Mouse (Mus musculus) left cerebral cortex, adult 2 months (tissue): ENCODE measurements around the gene Traf3. TPM values are rescaled to one million over a fixed set of nuclear protein-coding genes. Genes with fewer than 3 reads are reported as not detected.
A peak's percentile ranks its signal among the peaks of the same experiment; 100 is the strongest.

Experiments used
- DNase-seq, 2 experiments: peaks; one replicate each; pipeline ENCODE4 v3.0.0; 2021 to 2022; ENCODE audit warnings: low spot score in 2 of 2, mixed read lengths in 1 of 2; ENCODE audit errors: extremely low spot score in 1 of 2
- H3K27ac ChIP-seq: fragments of 200-600 bp; 2 replicates; pipeline ENCODE4 v1.8.1; 2022
- H3K4me3 ChIP-seq: fragments of 200-600 bp; 2 replicates; pipeline ENCODE4 v1.8.1; 2022
- CTCF ChIP-seq: fragments of 200-600 bp; IDR thresholded peaks from 2 replicates; pipeline ENCODE4 v1.8.1; 2022; ENCODE audit warnings: antibody characterized with exemption, mild to moderate bottlenecking, moderate library complexity
- intact Hi-C: fragments of 180-260 bp; cut with DNase I; formaldehyde crosslinking; loops from one replicate; pipeline ENCODE4 v1.15.1; 2025
- total RNA-seq, 2 experiments: library from RNA; stranded (reverse); gene quantifications; 2 replicates each; pipeline ENCODE4 v1.2.3; 2021

The Traf3 gene
- total RNA-seq, 2 experiments from 2014 or later, result 40.8 to 49.1 TPM

- TF ChIP-seq CTCF, result no peak
- intact Hi-C loops, result no loop called here
- DNase-seq, result no peak
- H3K27ac ChIP-seq, result no peak within 1 kb of the TSS
- no peak within 1 kb of the TSS for H3K4me3 ChIP-seq
Observed at GRCm38 (mm10) chr12:111184476-111184875, 18.3 kb downstream of the Traf3 start, which contains the start of gene 4930595D18Rik. Gene 4930595D18Rik (minus strand): TSS chr12:111184491.

- TF ChIP-seq CTCF, result no peak
- DNase-seq, result no peak
- intact Hi-C loops, result no loop called here
Observed at GRCm38 (mm10) chr12:111186986-111187385, 20.8 kb downstream of the Traf3 start.

GRCm38 (mm10) chr12:111188295-111188694, 22.1 kb downstream of the Traf3 start:
- TF ChIP-seq CTCF, result no peak
- DNase-seq, result no peak
- H3K4me3 ChIP-seq, result no peak overlapping the region
- intact Hi-C loops, result no loop called here
- no peak overlapping the region for H3K27ac ChIP-seq

More at GRCm38 (mm10) chr12:111186986-111187385, 20.8 kb downstream of the Traf3 start:
- Histone ChIP-seq H3K27ac (no peak overlapping the region), H3K4me3 (no peak overlapping the region)

GRCm38 (mm10) chr12:111190355-111190754, 24.2 kb downstream of the Traf3 start:
- intact Hi-C loops, result no loop called here
- H3K4me3 ChIP-seq, result no peak overlapping the region
- TF ChIP-seq CTCF, result no peak
- DNase-seq, result no peak
- no peak overlapping the region for H3K27ac ChIP-seq

- no peak for TF ChIP-seq CTCF
- no peak for DNase-seq
- H3K4me3 ChIP-seq, result no peak overlapping the region
- intact Hi-C loops, result no loop called here
- H3K27ac ChIP-seq, result no peak overlapping the region
Observed at GRCm38 (mm10) chr12:111190891-111191290, 24.7 kb downstream of the Traf3 start.

GRCm38 (mm10) chr12:111192777-111193176, 26.6 kb downstream of the Traf3 start:
- Histone ChIP-seq H3K4me3 (no peak overlapping the region), H3K27ac (no peak overlapping the region)
- TF ChIP-seq CTCF, result no peak
- intact Hi-C loops, result no loop called here
- no peak for DNase-seq

- Histone ChIP-seq H3K27ac (no peak overlapping the region), H3K4me3 (no peak overlapping the region)
- no peak for TF ChIP-seq CTCF
- intact Hi-C loops, result no loop called here
- DNase-seq, result no peak
Observed at GRCm38 (mm10) chr12:111193331-111193730, 27.2 kb downstream of the Traf3 start.

GRCm38 (mm10) chr12:111196548-111196947, 30.4 kb downstream of the Traf3 start:
- intact Hi-C loops, result no loop called here
- TF ChIP-seq CTCF, result no peak
- no peak overlapping the region for H3K4me3 ChIP-seq

GRCm38 (mm10) chr12:111203076-111203475, 36.9 kb downstream of the Traf3 start:
- Histone ChIP-seq H3K27ac (peak overlapping the region; percentile 71), H3K4me3 (peak overlapping the region; percentile 27)
- no peak; the same call in none of the 2 replicates for TF ChIP-seq CTCF
- no peak for DNase-seq
- intact Hi-C loops, result loop anchor here (5.0 kb wide), 1 partner anchor 34 kb away; no protein-coding TSS in a partner anchor

More at GRCm38 (mm10) chr12:111196548-111196947, 30.4 kb downstream of the Traf3 start:
- no peak overlapping the region for H3K27ac ChIP-seq
- DNase-seq, result no peak

- no peak for DNase-seq
- Histone ChIP-seq H3K27ac (peak overlapping the region; percentile 71; the same call in 1 of the 2 replicates), H3K4me3 (peak overlapping the region; percentile 27)
- intact Hi-C loops, result loop anchor here (5.0 kb wide), 1 partner anchor 33 kb away; no protein-coding TSS in a partner anchor
- TF ChIP-seq CTCF, result no peak
Observed at GRCm38 (mm10) chr12:111203945-111204344, 37.8 kb downstream of the Traf3 start.

- Histone ChIP-seq H3K27ac (no peak overlapping the region), H3K4me3 (no peak overlapping the region)
- TF ChIP-seq CTCF, result no peak; the same call in 1 of the 2 replicates
- DNase-seq, result no peak
- intact Hi-C loops, result no loop called here
Observed at GRCm38 (mm10) chr12:111207641-111208040, 41.5 kb downstream of the Traf3 start.

GRCm38 (mm10) chr12:111211729-111212128, 45.6 kb downstream of the Traf3 start:
- no peak for TF ChIP-seq CTCF
- Histone ChIP-seq H3K27ac (no peak overlapping the region), H3K4me3 (no peak overlapping the region)
- intact Hi-C loops, result no loop called here
- no peak for DNase-seq

- intact Hi-C loops, result no loop called here
Observed at GRCm38 (mm10) chr12:111218867-111219266, 52.7 kb downstream of the Traf3 start.

More at GRCm38 (mm10) chr12:111218867-111219266, 52.7 kb downstream of the Traf3 start:
- DNase-seq, result no peak
- TF ChIP-seq CTCF, result no peak
- no peak overlapping the region for H3K27ac ChIP-seq
- no peak overlapping the region for H3K4me3 ChIP-seq
